Mouse (Mus musculus): ENCODE measurements around the gene Sgms1.

DNA sequence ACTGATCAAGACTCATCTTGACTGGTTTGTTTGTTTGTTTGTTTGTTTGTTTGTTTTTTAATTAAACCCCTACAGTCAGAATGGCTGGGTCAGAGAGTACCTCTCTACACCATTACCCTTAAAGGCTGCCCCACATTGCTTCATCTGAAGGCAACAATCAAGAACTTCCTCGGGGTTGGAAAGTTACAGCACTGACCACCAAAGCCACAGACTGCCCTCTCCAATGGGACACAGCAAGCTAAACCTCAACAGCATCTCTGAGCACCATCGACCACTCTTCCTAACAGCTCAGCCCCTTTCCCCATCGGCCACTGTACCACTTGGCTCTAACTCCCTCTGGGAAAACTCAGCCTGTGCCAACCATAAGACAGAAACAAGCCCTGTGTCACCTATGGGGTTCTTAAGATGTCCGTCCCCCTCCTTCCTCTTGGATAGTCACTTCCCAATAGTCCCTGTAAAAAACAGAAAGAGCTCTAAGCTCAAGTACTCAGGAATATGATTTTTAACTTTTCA, 14.0 kb downstream of the Sgms1 start:
- TF ChIP-seq CTCF (IDR thresholded peaks at IDR 0.05; ENCODE audit: low read depth, low read length), result no peak
- TF ChIP-seq POLR2A (IDR thresholded peaks at IDR 0.05; ENCODE audit: borderline replicate concordance, low read depth, low read length), result no peak
